Mouse (Mus musculus) heart, embryonic 15.5 days (tissue): ENCODE measurements around the gene D17H6S53E. TPM values are rescaled to one million over a fixed set of nuclear protein-coding genes. Genes with fewer than 3 reads are reported as not detected.

Experiments used
- ATAC-seq: fragments of 200-750 bp; cut with Nextera tagmentation; replicated peaks from 2 replicates; pipeline ENCODE4 v1.8.0; 2017; ENCODE audit warnings: low read depth, moderate TSS enrichment; ENCODE audit not compliant: insufficient number of reproducible peaks, insufficient read depth, low FRiP score
- H3K27ac ChIP-seq: fragments of 300-500 bp; sonication (generic); 2 replicates; pipeline ENCODE4 v1.5.1; 2015; ENCODE audit warnings: mild to moderate bottlenecking, inconsistent platforms
- H3K27me3 ChIP-seq: fragments of 300-500 bp; sonication (generic); 2 replicates; pipeline ENCODE4 v1.6.1; 2015; ENCODE audit warnings: inconsistent platforms
- H3K36me3 ChIP-seq: fragments of 300-500 bp; sonication (generic); 2 replicates; pipeline ENCODE4 v1.6.1; 2015; ENCODE audit warnings: mild to moderate bottlenecking, inconsistent platforms
- H3K4me1 ChIP-seq: fragments of 300-500 bp; sonication (generic); replicated peaks from 2 replicates; pipeline ENCODE4 v1.6.1; 2015; ENCODE audit warnings: inconsistent platforms
- H3K4me2 ChIP-seq: fragments of 300-500 bp; sonication (generic); 2 replicates; pipeline ENCODE4 v1.6.1; 2015; ENCODE audit warnings: inconsistent platforms, mild to moderate bottlenecking, moderate library complexity
- H3K4me3 ChIP-seq: fragments of 300-500 bp; sonication (generic); 2 replicates; pipeline ENCODE4 v1.5.1; 2015; ENCODE audit warnings: mild to moderate bottlenecking, inconsistent platforms
- H3K9ac ChIP-seq: fragments of 300-500 bp; sonication (generic); 2 replicates; pipeline ENCODE4 v1.6.1; 2015; ENCODE audit warnings: mild to moderate bottlenecking, inconsistent platforms
- H3K9me3 ChIP-seq: fragments of 300-500 bp; sonication (generic); replicated peaks from 2 replicates; pipeline ENCODE4 v1.6.1; 2016; ENCODE audit warnings: inconsistent platforms
- WGBS: fragments of 180-500 bp; shearing (Covaris S2); methylation state at CpG from one replicate; pipeline ENCODE4 v1.1.7; 2015; ENCODE audit warnings: mixed read lengths; 5-methylcytosine and 5-hydroxymethylcytosine counted together
- polyA plus RNA-seq: library from polyadenylated mRNA; unstranded; fragments of >200 nt; fragmentation: Nextera tagmentation; extraction: Ambion mirVana; gene quantifications from 2 replicates; pipeline ENCODE4 v1.2.1, GENCODE M21; 2015

The D17H6S53E gene
- polyA plus RNA-seq, 1 experiment from 2014 or later: 11.2 TPM

GRCm38 (mm10) chr17:35175382-35175781 is 49.2 kb downstream of the D17H6S53E start:
- Histone ChIP-seq H3K4me2 (no peak overlapping the region), H3K4me1 (0 out of 2 replicates have a peak, but pooled peaks cover 5% of the 10 kb centered on the region), H3K9me3 (no peaks in the 10 kb centered on the region), H3K27ac (no peak overlapping the region), H3K9ac (no peak overlapping the region), H3K36me3 (no peaks in the 10 kb centered on the region), H3K27me3 (no peaks in the 10 kb centered on the region), H3K4me3 (no peak overlapping the region)
- no peak for ATAC-seq
- WGBS: 74% methylated on average over 6 of the region's 6 CpGs

GRCm38 (mm10) chr17:35175968-35176367 is 49.8 kb downstream of the D17H6S53E start, which contains the start of gene Aif1:
Aif1 (minus strand) TSS chr17:35176068.
- ATAC-seq: no peak
- H3K9ac ChIP-seq: no peak within 1 kb of the TSS
- H3K9me3 ChIP-seq: no peaks in the 10 kb centered on the region
- H3K4me3 ChIP-seq: no peak within 1 kb of the TSS
- H3K4me2 ChIP-seq: no peak within 1 kb of the TSS
- no peaks in the 10 kb centered on the region for H3K36me3 ChIP-seq
- 74% methylated on average over 2 of the region's 2 CpGs for WGBS
- no peak within 1 kb of the TSS for H3K27ac ChIP-seq
- H3K27me3 ChIP-seq: no peaks in the 10 kb centered on the region
- H3K4me1 ChIP-seq: 0 out of 2 replicates have a peak, but pooled peaks cover 5% of the 10 kb centered on the region

Other genes with a start within 250 kb of the D17H6S53E start
- gene Zbtb12, start 246.9 kb upstream of the D17H6S53E start, polyA plus RNA-seq: 1.1 and 1.8 TPM in 2 replicates
- not detected in 2 replicates for gene Gm20547, start 244.3 kb upstream of the D17H6S53E start, polyA plus RNA-seq
- 2.0 and 3.3 TPM in 2 replicates for gene C2, start 228.1 kb upstream of the D17H6S53E start, polyA plus RNA-seq
- gene Ehmt2, start 227.9 kb upstream of the D17H6S53E start, polyA plus RNA-seq: 31.7 and 48.8 TPM in 2 replicates
- gene Slc44a4, start 211.9 kb upstream of the D17H6S53E start, polyA plus RNA-seq: 0.08 TPM in 1 of 2 replicates, not detected in the other
- gene Neu1, start 195.1 kb upstream of the D17H6S53E start, polyA plus RNA-seq: 16.1 and 19.9 TPM in 2 replicates
- gene Hspa1b, start 167.1 kb upstream of the D17H6S53E start, polyA plus RNA-seq: 0.16 and 0.30 TPM in 2 replicates
- gene Gm20481, start 156.5 kb upstream of the D17H6S53E start, polyA plus RNA-seq: not detected in 2 replicates
- gene Hspa1a, start 154.2 kb upstream of the D17H6S53E start, polyA plus RNA-seq: 3.5 and 4.8 TPM in 2 replicates
- 2.1 and 2.6 TPM in 2 replicates for gene Hspa1l, start 153.7 kb upstream of the D17H6S53E start, polyA plus RNA-seq
- 116 and 132 TPM in 2 replicates for gene Lsm2, start 144.5 kb upstream of the D17H6S53E start, polyA plus RNA-seq
- 43.0 and 89.7 TPM in 2 replicates for gene Vars, start 125.4 kb upstream of the D17H6S53E start, polyA plus RNA-seq
- 0.24 and 0.31 TPM in 2 replicates for gene Vwa7, start 109.8 kb upstream of the D17H6S53E start, polyA plus RNA-seq
- 1.4 and 2.8 TPM in 2 replicates for gene Sapcd1, start 98.4 kb upstream of the D17H6S53E start, polyA plus RNA-seq
- 2.7 and 3.8 TPM in 2 replicates for gene Msh5, start 79.6 kb upstream of the D17H6S53E start, polyA plus RNA-seq
- gene Clic1, start 76.4 kb upstream of the D17H6S53E start, polyA plus RNA-seq: 307 and 332 TPM in 2 replicates
- 168 and 202 TPM in 2 replicates for gene Ddah2, start 67.3 kb upstream of the D17H6S53E start, polyA plus RNA-seq
- 0.14 TPM in 1 of 2 replicates, not detected in the other for gene Ly6g6c, start 61.0 kb upstream of the D17H6S53E start, polyA plus RNA-seq
- 0.77 and 0.81 TPM in 2 replicates for gene Mpig6b, start 60.2 kb upstream of the D17H6S53E start, polyA plus RNA-seq
- gene Ly6g6e, start 49.5 kb upstream of the D17H6S53E start, polyA plus RNA-seq: 0.29 and 0.31 TPM in 2 replicates
- gene Ly6g6d, start 48.3 kb upstream of the D17H6S53E start, polyA plus RNA-seq: 2.2 and 2.4 TPM in 2 replicates
- 0.16 and 0.29 TPM in 2 replicates for gene Ly6g6f, start 40.8 kb upstream of the D17H6S53E start, polyA plus RNA-seq
- 64.7 and 80.1 TPM in 2 replicates for gene Abhd16a, start 37.1 kb upstream of the D17H6S53E start, polyA plus RNA-seq
- gene Ly6g5c, start 18.1 kb upstream of the D17H6S53E start, polyA plus RNA-seq: 0.41 TPM in 1 of 2 replicates, not detected in the other
- 0.31 and 0.66 TPM in 2 replicates for gene Ly6g5b, start 10.9 kb upstream of the D17H6S53E start, polyA plus RNA-seq
- 10.0 and 13.8 TPM in 2 replicates for gene Gpank1, start 4.9 kb upstream of the D17H6S53E start, polyA plus RNA-seq
- gene Csnk2b, start 4.3 kb upstream of the D17H6S53E start, polyA plus RNA-seq: 200 and 211 TPM in 2 replicates
- 0.57 and 4.7 TPM in 2 replicates for gene Apom, start 5.7 kb downstream of the D17H6S53E start, polyA plus RNA-seq
- gene Bag6, start 8.8 kb downstream of the D17H6S53E start, polyA plus RNA-seq: 40.8 and 44.0 TPM in 2 replicates
- 95.1 and 142 TPM in 2 replicates for gene Prrc2a, start 38.5 kb downstream of the D17H6S53E start, polyA plus RNA-seq
- gene Aif1, start 49.7 kb downstream of the D17H6S53E start, polyA plus RNA-seq: 7.5 and 9.6 TPM in 2 replicates
- 8.1 and 12.2 TPM in 2 replicates for gene Lst1, start 62.1 kb downstream of the D17H6S53E start, polyA plus RNA-seq
- gene Ltb, start 68.1 kb downstream of the D17H6S53E start, polyA plus RNA-seq: 1.5 and 4.8 TPM in 2 replicates
- 0.43 TPM in 1 of 2 replicates, not detected in the other for gene Tnf, start 75.6 kb downstream of the D17H6S53E start, polyA plus RNA-seq
- gene Lta, start 79.0 kb downstream of the D17H6S53E start, polyA plus RNA-seq: 0.09 and 0.62 TPM in 2 replicates
- 0.35 and 0.48 TPM in 2 replicates for gene Gm16181, start 94.5 kb downstream of the D17H6S53E start, polyA plus RNA-seq
- 8.9 and 9.4 TPM in 2 replicates for gene Atp6v1g2, start 107.3 kb downstream of the D17H6S53E start, polyA plus RNA-seq
- 7.8 and 9.1 TPM in 2 replicates for gene Nfkbil1, start 109.4 kb downstream of the D17H6S53E start, polyA plus RNA-seq
- 213 and 268 TPM in 2 replicates for gene Ddx39b, start 115.4 kb downstream of the D17H6S53E start, polyA plus RNA-seq
- 56.6 and 101 TPM in 2 replicates for gene H2-D1, start 136.4 kb downstream of the D17H6S53E start, polyA plus RNA-seq
- gene H2-Q1, start 194.0 kb downstream of the D17H6S53E start, polyA plus RNA-seq: 0.06 and 0.09 TPM in 2 replicates
- gene H2-Q2, start 215.9 kb downstream of the D17H6S53E start, polyA plus RNA-seq: 1.3 and 1.6 TPM in 2 replicates